Mouse (Mus musculus): ENCODE measurements around the gene Ghrhr.

The Ghrhr gene

GRCm38 (mm10) chr6:55376076-55376475 lies at the start of gene Ghrhr:
Ghrhr (plus strand) TSS chr6:55376295.
- no peak for DNase-seq (ENCODE audit: low spot score)

- DNase-seq (ENCODE audit: low spot score): no peak
Observed at GRCm38 (mm10) chr6:55326299-55326698, 49.8 kb upstream of the Ghrhr start.

GRCm38 (mm10) chr6:55327326-55327725 lies 48.8 kb upstream of the Ghrhr start:
- no peak for DNase-seq (ENCODE audit: low spot score)

GRCm38 (mm10) chr6:55328179-55328578 lies 47.9 kb upstream of the Ghrhr start:
- no peak for DNase-seq (ENCODE audit: low spot score)

- no peak for DNase-seq (ENCODE audit: low spot score)
Observed at GRCm38 (mm10) chr6:55331315-55331714, 44.8 kb upstream of the Ghrhr start.

GRCm38 (mm10) chr6:55332100-55332772 lies 43.9 kb upstream of the Ghrhr start:
- no peak for DNase-seq (ENCODE audit: low spot score)

GRCm38 (mm10) chr6:55332773-55333109 lies 43.4 kb upstream of the Ghrhr start:
- no peak for DNase-seq (ENCODE audit: low spot score)

GRCm38 (mm10) chr6:55335989-55336514 lies 40.0 kb upstream of the Ghrhr start, which contains the start of gene Aqp1:
Aqp1 (plus strand) TSS chr6:55336432.
- no peak for DNase-seq (ENCODE audit: low spot score)

GRCm38 (mm10) chr6:55337242-55337641 lies 38.9 kb upstream of the Ghrhr start:
- DNase-seq (ENCODE audit: low spot score): no peak

- no peak for DNase-seq (ENCODE audit: low spot score)
Observed at GRCm38 (mm10) chr6:55338077-55338476, 38.0 kb upstream of the Ghrhr start.

GRCm38 (mm10) chr6:55338934-55339825 lies 36.9 kb upstream of the Ghrhr start:
- peak; percentile 81 for DNase-seq (ENCODE audit: low spot score)

GRCm38 (mm10) chr6:55341688-55342087 lies 34.4 kb upstream of the Ghrhr start:
- no peak for DNase-seq (ENCODE audit: low spot score)

- no peak for DNase-seq (ENCODE audit: low spot score)
Observed at GRCm38 (mm10) chr6:55342328-55342727, 33.8 kb upstream of the Ghrhr start.

GRCm38 (mm10) chr6:55343446-55343845 lies 32.6 kb upstream of the Ghrhr start:
- DNase-seq (ENCODE audit: low spot score): no peak

GRCm38 (mm10) chr6:55344291-55345016 lies 31.6 kb upstream of the Ghrhr start:
- DNase-seq (ENCODE audit: low spot score): no peak

GRCm38 (mm10) chr6:55345264-55345663 lies 30.8 kb upstream of the Ghrhr start:
- no peak for DNase-seq (ENCODE audit: low spot score)

- no peak for DNase-seq (ENCODE audit: low spot score)
Observed at GRCm38 (mm10) chr6:55346491-55346890, 29.6 kb upstream of the Ghrhr start.

GRCm38 (mm10) chr6:55347711-55348571 lies 28.2 kb upstream of the Ghrhr start:
- no peak for DNase-seq (ENCODE audit: low spot score)

- no peak for DNase-seq (ENCODE audit: low spot score)
Observed at GRCm38 (mm10) chr6:55349231-55349630, 26.9 kb upstream of the Ghrhr start.

GRCm38 (mm10) chr6:55350383-55350952 lies 25.6 kb upstream of the Ghrhr start:
- no peak for DNase-seq (ENCODE audit: low spot score)

- no peak for DNase-seq (ENCODE audit: low spot score)
Observed at GRCm38 (mm10) chr6:55351712-55352111, 24.4 kb upstream of the Ghrhr start.
